Mouse (Mus musculus): Measurements from ENCODE around the gene Cx3cr1. TPM values are rescaled to one million over a fixed set of nuclear protein-coding genes. Genes with fewer than 3 reads are reported as not detected.
A peak's percentile ranks its signal among the peaks of the same experiment; 100 is the strongest.

Gene Cx3cr1
- polyA plus RNA-seq, 1 experiment from 2014 or later = 7.6 TPM

- ATAC-seq (replicated peaks; ENCODE audit: low FRiP score, low TSS enrichment, low read depth) (peak; percentile 24), DNase-seq (ENCODE audit: low spot score) (peak; percentile 78)
- Histone ChIP-seq H3K4me1 (replicated peaks; ENCODE audit: control insufficient read depth, insufficient read depth, low read length) (peaks cover 69% of the 10 kb centered on the region), H3K27ac (ENCODE audit: low read depth) (peak overlapping the region; percentile 92; the same call in 1 of the 2 replicates), H3K4me3 (ENCODE audit: low read depth, low read length) (peak overlapping the region; percentile 68), H3K4me2 (ENCODE audit: low read length) (peak overlapping the region; percentile 90), H3K9me3 (ENCODE audit: control insufficient read depth, low read length) (no peaks in the 10 kb centered on the region), H3K36me3 (ENCODE audit: control insufficient read depth, insufficient read depth, low read length) (no peaks in the 10 kb centered on the region), H3K9ac (ENCODE audit: low read length) (peak overlapping the region; percentile 64; the same call in 1 of the 2 replicates), H3K27me3 (replicated peaks; ENCODE audit: control insufficient read depth, insufficient read depth, low read length) (no peaks in the 10 kb centered on the region)
- WGBS = under 1% methylated on average over 11 of the region's 11 CpGs
Measured at GRCm38 (mm10) chr9:119982241-119982811, 87.4 kb downstream of the Cx3cr1 start.

GRCm38 (mm10) chr9:119981183-119982179, 88.2 kb downstream of the Cx3cr1 start:
- Histone ChIP-seq H3K27me3 (replicated peaks; ENCODE audit: control insufficient read depth, insufficient read depth, low read length) (no peaks in the 10 kb centered on the region), H3K9ac (ENCODE audit: low read length) (peak overlapping the region; percentile 41), H3K9me3 (ENCODE audit: control insufficient read depth, low read length) (no peaks in the 10 kb centered on the region)

DNA sequence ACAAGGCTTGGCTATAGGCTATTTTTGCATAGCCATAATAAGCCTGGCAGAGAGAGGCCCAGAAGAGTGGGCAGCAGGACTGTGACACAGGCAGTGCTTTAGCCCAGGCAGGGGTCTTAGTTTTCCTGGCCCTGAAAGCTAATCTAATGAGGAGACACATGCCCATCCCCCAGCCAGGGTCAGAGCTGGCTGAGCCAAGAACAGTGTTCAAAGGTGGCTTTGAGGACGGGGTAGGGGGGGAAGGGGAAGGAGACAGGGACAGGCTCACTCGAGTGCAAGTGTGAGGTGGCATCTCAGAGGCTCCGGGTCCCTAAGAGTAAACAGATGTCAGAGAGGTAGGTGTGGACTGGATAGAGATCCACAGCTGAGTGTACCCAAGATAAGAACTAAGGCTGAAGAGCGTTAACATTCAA, 88.9 kb downstream of the Cx3cr1 start:
- H3K27ac ChIP-seq (ENCODE audit: low read depth) = peak overlapping the region; percentile 92
- peak overlapping the region; percentile 41 for H3K9ac ChIP-seq (ENCODE audit: low read length)
- 0% methylated on average over 4 of the region's 4 CpGs for WGBS
- peak overlapping the region; percentile 90 for H3K4me2 ChIP-seq (ENCODE audit: low read length)
- no peaks in the 10 kb centered on the region for H3K9me3 ChIP-seq (ENCODE audit: control insufficient read depth, low read length)
- DNase-seq (ENCODE audit: low spot score) (no peak), ATAC-seq (replicated peaks; ENCODE audit: low FRiP score, low TSS enrichment, low read depth) (no peak)
- H3K4me1 ChIP-seq (replicated peaks; ENCODE audit: control insufficient read depth, insufficient read depth, low read length) = peaks cover 72% of the 10 kb centered on the region
- peak overlapping the region; percentile 68; the same call in 1 of the 2 replicates for H3K4me3 ChIP-seq (ENCODE audit: low read depth, low read length)
- no peaks in the 10 kb centered on the region for H3K27me3 ChIP-seq (replicated peaks; ENCODE audit: control insufficient read depth, insufficient read depth, low read length)
- H3K36me3 ChIP-seq (ENCODE audit: control insufficient read depth, insufficient read depth, low read length) = no peaks in the 10 kb centered on the region

More at GRCm38 (mm10) chr9:119981183-119982179, 88.2 kb downstream of the Cx3cr1 start:
- Histone ChIP-seq H3K36me3 (ENCODE audit: control insufficient read depth, insufficient read depth, low read length) (no peaks in the 10 kb centered on the region), H3K4me1 (replicated peaks; ENCODE audit: control insufficient read depth, insufficient read depth, low read length) (peaks cover 76% of the 10 kb centered on the region), H3K4me3 (ENCODE audit: low read depth, low read length) (peak overlapping the region; percentile 68), H3K4me2 (ENCODE audit: low read length) (peak overlapping the region; percentile 90), H3K27ac (ENCODE audit: low read depth) (peak overlapping the region; percentile 92)
- WGBS = 0% methylated on average over 16 of the region's 16 CpGs
- DNase-seq (ENCODE audit: low spot score) = peak; percentile 81
- ATAC-seq (replicated peaks; ENCODE audit: low FRiP score, low TSS enrichment, low read depth) = peak; percentile 17

DNA sequence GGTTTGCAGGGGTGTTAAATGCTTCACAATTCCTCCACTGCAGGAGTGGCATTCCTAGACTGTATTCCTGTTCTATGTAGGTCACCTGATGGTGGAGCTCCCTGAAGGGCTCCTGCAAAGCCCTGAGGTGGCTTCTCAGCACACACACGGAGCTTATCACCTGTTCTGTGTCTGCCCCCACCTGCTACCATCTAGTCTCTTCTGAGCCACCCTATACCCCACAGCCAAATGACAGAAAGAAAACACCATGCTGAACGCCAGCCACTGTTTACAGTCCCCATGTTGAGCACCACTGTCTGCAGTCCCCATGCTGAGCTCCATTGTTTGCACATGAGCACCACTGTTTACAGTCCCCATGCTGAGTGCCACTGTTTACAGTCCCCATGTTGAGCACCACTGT, 89.9 kb downstream of the Cx3cr1 start:
- no peak overlapping the region for H3K4me3 ChIP-seq (ENCODE audit: low read depth, low read length)
- H3K27me3 ChIP-seq (replicated peaks; ENCODE audit: control insufficient read depth, insufficient read depth, low read length) = no peaks in the 10 kb centered on the region
- H3K9me3 ChIP-seq (ENCODE audit: control insufficient read depth, low read length) = no peaks in the 10 kb centered on the region
- no peak overlapping the region for H3K9ac ChIP-seq (ENCODE audit: low read length)
- peaks cover 3% of the 10 kb centered on the region for H3K36me3 ChIP-seq (ENCODE audit: control insufficient read depth, insufficient read depth, low read length)
- DNase-seq (ENCODE audit: low spot score) (no peak), ATAC-seq (replicated peaks; ENCODE audit: low FRiP score, low TSS enrichment, low read depth) (no peak)
- H3K27ac ChIP-seq (ENCODE audit: low read depth) = no peak overlapping the region
- peaks cover 69% of the 10 kb centered on the region for H3K4me1 ChIP-seq (replicated peaks; ENCODE audit: control insufficient read depth, insufficient read depth, low read length)
- H3K4me2 ChIP-seq (ENCODE audit: low read length) = no peak overlapping the region
- 51% methylated on average over 2 of the region's 2 CpGs for WGBS

DNA sequence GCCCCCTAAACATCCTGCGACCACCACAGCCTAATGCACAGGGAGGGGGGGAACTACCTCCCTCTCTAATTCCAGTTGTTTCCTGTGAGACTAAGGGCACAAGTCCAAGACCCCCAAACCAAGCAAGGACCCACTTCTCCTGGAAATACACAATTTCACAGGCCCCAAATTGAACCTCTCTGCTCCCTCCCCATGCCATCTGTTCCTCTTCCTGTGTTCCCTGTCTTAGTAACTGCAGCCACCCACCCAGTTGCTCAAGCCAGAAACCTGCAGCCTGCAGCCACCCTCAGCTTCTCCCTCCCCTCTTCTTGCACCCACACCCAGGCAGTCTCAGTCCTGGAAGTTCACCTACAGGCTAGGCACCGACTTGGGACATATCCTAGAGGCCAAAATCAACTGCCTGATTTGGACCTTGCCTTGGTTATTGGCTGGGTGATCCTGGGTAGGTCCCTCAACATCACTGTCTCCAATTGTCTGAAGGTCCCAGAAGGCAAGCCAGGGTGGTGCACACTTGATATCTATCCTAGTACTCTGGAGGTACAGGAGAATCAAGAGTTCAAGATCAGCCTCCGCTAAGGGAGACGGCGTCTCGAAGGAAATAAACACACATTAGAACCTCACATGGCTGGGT, 90.8 kb downstream of the Cx3cr1 start:
- ATAC-seq (replicated peaks; ENCODE audit: low FRiP score, low TSS enrichment, low read depth) (no peak), DNase-seq (ENCODE audit: low spot score) (no peak)
- Histone ChIP-seq H3K9ac (ENCODE audit: low read length) (no peak overlapping the region), H3K36me3 (ENCODE audit: control insufficient read depth, insufficient read depth, low read length) (peaks cover 10% of the 10 kb centered on the region), H3K9me3 (ENCODE audit: control insufficient read depth, low read length) (no peaks in the 10 kb centered on the region), H3K27me3 (replicated peaks; ENCODE audit: control insufficient read depth, insufficient read depth, low read length) (no peaks in the 10 kb centered on the region), H3K27ac (ENCODE audit: low read depth) (no peak overlapping the region), H3K4me3 (ENCODE audit: low read depth, low read length) (no peak overlapping the region), H3K4me2 (ENCODE audit: low read length) (no peak overlapping the region), H3K4me1 (replicated peaks; ENCODE audit: control insufficient read depth, insufficient read depth, low read length) (peaks cover 61% of the 10 kb centered on the region)
- 69% methylated on average over 6 of the region's 6 CpGs for WGBS

- WGBS = 51% methylated on average over 9 of the region's 9 CpGs
- ATAC-seq (replicated peaks; ENCODE audit: low FRiP score, low TSS enrichment, low read depth) (no peak), DNase-seq (ENCODE audit: low spot score) (no peak)
- Histone ChIP-seq H3K9me3 (ENCODE audit: control insufficient read depth, low read length) (no peaks in the 10 kb centered on the region), H3K27me3 (replicated peaks; ENCODE audit: control insufficient read depth, insufficient read depth, low read length) (no peaks in the 10 kb centered on the region), H3K9ac (ENCODE audit: low read length) (no peak overlapping the region), H3K4me3 (ENCODE audit: low read depth, low read length) (no peak overlapping the region), H3K4me1 (replicated peaks; ENCODE audit: control insufficient read depth, insufficient read depth, low read length) (peaks cover 61% of the 10 kb centered on the region), H3K36me3 (ENCODE audit: control insufficient read depth, insufficient read depth, low read length) (peaks cover 17% of the 10 kb centered on the region), H3K4me2 (ENCODE audit: low read length) (peak overlapping the region; percentile 13; the same call in 1 of the 2 replicates), H3K27ac (ENCODE audit: low read depth) (no peak overlapping the region)
Measured at GRCm38 (mm10) chr9:119978151-119978810, 91.4 kb downstream of the Cx3cr1 start.

DNA sequence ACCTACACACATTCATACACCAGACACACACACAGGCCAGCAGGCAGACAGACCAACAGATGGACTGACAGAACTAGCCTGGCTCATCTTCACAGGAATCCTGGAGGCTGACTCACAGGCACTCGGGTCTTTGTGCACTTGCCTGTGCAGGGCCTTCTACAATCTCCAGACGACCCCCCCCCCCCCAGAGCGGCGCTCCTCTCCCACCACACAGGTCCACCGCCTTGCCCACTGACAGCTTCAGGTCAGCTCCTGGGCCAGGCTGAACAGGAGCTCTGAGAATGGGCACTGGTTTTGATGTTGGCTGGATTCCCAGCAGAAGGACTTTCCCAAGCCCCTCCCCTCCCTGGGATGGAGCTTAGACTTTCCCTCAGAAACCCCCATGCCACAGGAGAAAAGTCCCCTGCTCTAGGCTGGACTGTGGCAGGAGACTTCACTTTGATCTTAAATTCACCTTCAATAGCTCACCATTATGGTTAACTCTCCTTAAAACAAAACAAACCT, 92.1 kb downstream of the Cx3cr1 start:
- no peaks in the 10 kb centered on the region for H3K9me3 ChIP-seq (ENCODE audit: control insufficient read depth, low read length)
- WGBS = 36% methylated on average over 5 of the region's 5 CpGs
- no peak for DNase-seq (ENCODE audit: low spot score)

More for the DNA sequence above, 92.1 kb downstream of the Cx3cr1 start:
- Histone ChIP-seq H3K36me3 (ENCODE audit: control insufficient read depth, insufficient read depth, low read length) (peaks cover 23% of the 10 kb centered on the region), H3K27ac (ENCODE audit: low read depth) (no peak overlapping the region), H3K4me3 (ENCODE audit: low read depth, low read length) (no peak overlapping the region), H3K4me2 (ENCODE audit: low read length) (peak overlapping the region; percentile 13; the same call in 1 of the 2 replicates), H3K4me1 (replicated peaks; ENCODE audit: control insufficient read depth, insufficient read depth, low read length) (peaks cover 58% of the 10 kb centered on the region), H3K9ac (ENCODE audit: low read length) (no peak overlapping the region), H3K27me3 (replicated peaks; ENCODE audit: control insufficient read depth, insufficient read depth, low read length) (no peaks in the 10 kb centered on the region)
- ATAC-seq (replicated peaks; ENCODE audit: low FRiP score, low TSS enrichment, low read depth) = no peak

All from intestine, embryonic 14.5 days (tissue).